Mouse (Mus musculus): ENCODE measurements around the gene Bach1.

The Bach1 gene

DNA sequence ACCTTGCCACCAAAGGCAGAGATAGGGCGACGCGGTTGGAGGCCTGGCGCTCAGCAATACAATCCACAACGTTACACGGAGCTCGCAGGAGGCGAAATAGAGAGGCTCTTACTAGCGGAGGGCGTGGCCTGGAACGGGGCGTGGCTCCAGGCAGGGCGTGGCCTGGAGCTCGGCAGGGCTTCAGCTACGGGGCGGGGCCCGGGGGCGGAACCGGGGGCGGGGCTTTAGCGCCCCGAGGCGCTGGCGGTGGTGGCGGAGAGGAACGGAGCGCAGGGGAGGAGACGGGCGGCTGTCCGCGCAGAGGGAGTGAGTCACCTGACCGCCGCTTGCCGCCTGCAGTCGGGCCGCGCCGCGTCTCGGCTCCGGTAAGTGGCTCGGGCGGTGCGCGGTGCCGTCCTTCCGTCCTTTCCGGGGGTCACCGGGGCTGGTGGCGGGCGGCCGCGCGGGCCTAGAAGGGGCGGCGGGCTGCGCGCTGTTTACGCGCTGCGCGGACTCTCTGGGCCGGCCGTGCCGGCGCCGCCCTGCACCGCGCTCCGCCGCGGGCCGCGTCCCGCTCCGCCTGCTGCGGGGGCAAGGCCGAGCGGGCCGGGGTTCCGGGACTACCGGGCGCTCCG is at the start of gene Bach1:
Gene Bach1, plus strand, starts transcription at position 254 of the 614 bp plus-strand sequence.
- DNase-seq = peak; percentile 92

GRCm38 (mm10) chr16:87652344-87652743 is 46.4 kb upstream of the Bach1 start:
- DNase-seq = no peak

GRCm38 (mm10) chr16:87652924-87653323 is 45.8 kb upstream of the Bach1 start:
- no peak for DNase-seq

DNA sequence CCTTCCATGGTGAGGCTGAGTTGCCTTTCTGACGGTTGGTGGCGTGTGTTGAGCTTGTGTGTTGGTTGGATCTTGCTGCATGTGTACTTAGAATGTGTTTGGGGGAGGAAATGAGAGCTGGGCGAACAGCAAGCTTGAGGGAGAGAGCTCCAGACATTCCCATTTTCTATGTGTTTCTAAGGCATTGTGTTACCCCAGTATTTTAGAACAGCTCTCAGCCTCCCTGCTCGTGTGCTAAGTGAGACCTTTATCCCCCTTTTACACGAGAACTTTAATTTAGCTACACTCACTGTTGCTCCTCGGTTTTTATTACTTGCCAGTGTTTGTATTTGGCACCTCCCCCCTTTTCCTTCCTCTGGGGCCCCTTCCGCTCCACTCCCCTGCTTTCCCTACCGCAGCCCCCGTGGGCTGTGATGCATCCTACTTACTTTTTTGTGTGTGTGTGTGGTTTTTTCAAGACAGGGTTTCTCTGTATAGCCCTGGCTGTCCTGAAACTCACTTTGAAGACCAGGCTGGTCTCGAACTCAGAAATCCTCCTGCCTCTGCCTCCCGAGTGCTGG is 44.6 kb upstream of the Bach1 start:
- no peak for DNase-seq

DNA sequence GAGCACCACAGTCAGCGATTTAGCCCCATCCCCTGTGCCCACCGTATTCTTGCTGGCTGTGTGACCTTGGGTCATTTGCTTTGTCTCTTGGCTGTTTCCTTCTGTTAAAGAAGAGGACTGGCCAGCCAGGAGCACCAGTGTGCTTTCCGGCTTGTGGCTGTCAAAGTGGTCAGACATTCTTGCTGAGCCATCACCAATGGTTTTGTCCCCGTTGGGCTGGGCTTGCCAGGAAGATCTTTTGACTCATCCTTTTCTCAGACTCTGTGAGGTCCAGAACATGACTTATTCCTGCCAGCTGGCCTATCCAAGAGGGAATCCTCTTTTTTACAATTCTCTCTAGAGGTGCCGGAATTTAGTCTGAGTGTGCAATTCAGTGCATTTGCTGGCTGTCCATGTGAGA is 43.7 kb upstream of the Bach1 start:
- no peak for DNase-seq

- no peak for DNase-seq
Observed at GRCm38 (mm10) chr16:87655579-87655978, 43.2 kb upstream of the Bach1 start.

GRCm38 (mm10) chr16:87656771-87657170 is 42.0 kb upstream of the Bach1 start:
- DNase-seq = no peak

DNA sequence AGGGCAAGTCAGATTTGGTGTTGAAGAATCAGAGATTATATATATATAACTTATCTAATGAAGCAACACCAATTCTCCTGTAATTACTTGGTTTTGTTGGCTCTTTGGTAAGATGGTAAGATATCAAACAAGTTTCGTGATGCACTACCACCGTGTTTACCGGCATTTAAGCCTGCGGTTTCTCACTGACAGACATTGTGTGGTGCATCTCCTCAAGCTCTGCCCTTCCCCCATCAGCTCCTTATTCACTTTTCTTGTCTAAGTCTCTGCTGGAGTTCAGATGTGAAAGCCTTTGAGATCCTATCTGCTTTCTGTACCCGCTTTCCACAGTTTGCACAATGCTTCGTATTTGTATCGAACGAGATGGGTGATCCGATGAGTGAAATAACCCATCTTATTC is 41.5 kb upstream of the Bach1 start:
- no peak for DNase-seq

DNA sequence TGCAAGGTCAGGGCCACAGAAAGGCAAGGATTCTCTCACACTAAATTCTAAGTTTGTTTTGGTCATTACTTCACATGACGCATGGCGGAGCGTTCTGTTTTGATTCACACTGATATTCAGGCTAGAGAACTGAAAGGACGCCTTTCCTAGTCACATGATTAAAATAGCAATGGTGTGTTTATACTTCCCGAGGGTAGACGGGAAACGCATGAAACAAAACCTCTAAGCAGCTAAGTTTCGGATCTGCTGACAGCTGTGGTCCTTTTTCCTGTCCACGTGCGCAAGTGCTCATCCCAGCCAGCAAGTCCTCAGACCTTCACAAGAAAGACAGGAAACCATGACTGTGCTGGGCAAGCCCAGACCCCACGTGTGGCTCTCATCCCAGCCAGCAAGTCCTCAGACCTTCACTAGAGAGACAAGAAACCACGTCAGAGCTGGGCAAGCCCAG is 37.7 kb upstream of the Bach1 start:
- no peak for DNase-seq

- DNase-seq = no peak
Observed at GRCm38 (mm10) chr16:87661636-87662035, 37.1 kb upstream of the Bach1 start.

- no peak for DNase-seq
Observed at GRCm38 (mm10) chr16:87662528-87662927, 36.2 kb upstream of the Bach1 start.

- DNase-seq = no peak
Observed at GRCm38 (mm10) chr16:87663890-87664289, 34.9 kb upstream of the Bach1 start.

GRCm38 (mm10) chr16:87665246-87665645 is 33.5 kb upstream of the Bach1 start:
- DNase-seq = no peak

- no peak for DNase-seq
Observed at GRCm38 (mm10) chr16:87665752-87666619, 32.8 kb upstream of the Bach1 start.

- DNase-seq = no peak
Observed at GRCm38 (mm10) chr16:87666620-87667004, 32.1 kb upstream of the Bach1 start.

GRCm38 (mm10) chr16:87668002-87668401 is 30.7 kb upstream of the Bach1 start:
- DNase-seq = no peak

DNA sequence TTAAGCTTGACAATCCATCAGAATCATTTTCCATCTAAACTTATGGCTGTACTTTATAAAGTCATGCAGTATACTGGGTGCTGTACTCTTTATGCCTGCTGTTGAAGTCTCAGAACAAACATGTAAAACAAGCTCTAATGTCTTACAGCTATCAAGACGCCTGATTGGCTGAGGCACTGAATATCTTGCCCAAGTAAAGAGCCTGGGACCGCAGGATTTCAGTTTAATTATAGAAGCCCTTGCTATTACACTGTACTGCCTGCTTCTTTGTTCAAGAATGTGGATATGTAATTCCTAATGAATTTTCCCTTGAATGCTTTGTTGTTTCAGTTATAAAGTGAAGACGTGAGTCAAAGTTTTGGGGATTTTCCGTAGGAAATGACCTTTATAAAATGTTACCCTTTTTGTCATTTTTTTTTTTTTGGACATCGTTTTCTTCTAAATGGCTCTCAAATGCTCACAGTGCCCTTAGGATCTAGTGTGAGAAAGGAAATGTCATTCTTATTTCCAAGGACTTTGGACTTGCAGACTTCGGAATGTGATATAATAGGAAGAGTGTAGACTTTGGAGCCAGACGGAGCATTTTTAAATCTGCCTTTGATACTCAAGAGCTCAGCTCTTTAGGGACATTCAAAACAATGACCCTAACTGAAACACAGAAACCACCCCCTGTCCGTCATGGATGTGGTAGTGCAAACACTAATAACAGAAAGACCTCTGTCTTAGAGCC is 28.5 kb upstream of the Bach1 start:
- no peak for DNase-seq

- no peak for DNase-seq
Observed at GRCm38 (mm10) chr16:87670821-87671165, 28.0 kb upstream of the Bach1 start.

- no peak for DNase-seq
Observed at GRCm38 (mm10) chr16:87671336-87671735, 27.4 kb upstream of the Bach1 start.

DNA sequence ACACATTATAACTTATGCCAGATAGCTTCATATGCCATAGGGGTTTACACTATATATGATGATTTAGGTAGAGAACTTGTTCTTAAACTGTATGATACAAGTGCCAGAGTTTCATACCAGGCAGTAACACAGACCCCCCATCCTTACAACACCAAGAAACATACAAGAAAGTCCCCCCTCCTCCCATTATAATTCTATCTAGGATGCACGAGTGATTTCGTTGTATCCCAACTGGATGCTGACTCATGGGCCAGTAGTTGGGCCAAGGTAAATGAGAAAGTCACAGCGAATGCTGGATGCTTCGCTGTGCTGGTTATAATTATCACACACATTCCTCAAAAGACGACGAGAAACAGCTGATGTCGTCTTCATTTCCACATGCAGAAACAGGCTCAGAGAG is 25.6 kb upstream of the Bach1 start:
- no peak for DNase-seq

DNA sequence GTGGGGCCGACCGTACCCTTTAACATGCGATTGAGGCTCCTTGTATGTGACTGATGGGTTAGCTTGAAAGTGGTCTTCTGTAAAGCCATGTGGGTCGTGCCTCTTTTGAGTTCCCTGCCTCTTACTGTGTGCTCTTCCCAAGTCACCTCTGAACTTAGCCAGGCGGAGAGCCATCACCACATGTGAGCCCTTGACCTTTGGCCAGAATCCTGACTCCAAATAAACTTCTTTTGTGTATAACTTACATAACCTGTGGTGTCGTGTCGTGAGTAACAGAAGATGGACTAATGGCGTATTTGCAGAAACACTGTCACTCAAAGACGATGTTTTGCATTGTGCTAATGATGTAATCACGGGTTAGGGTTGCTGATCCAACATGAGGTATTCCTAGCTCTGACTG is 22.6 kb upstream of the Bach1 start:
- DNase-seq = no peak

- no peak for DNase-seq
Observed at GRCm38 (mm10) chr16:87678667-87679066, 20.1 kb upstream of the Bach1 start.

GRCm38 (mm10) chr16:87680912-87681634 is 17.7 kb upstream of the Bach1 start:
- no peak for DNase-seq
